Mouse (Mus musculus): ENCODE results near the gene Srrd. TPM values are rescaled to one million over a fixed set of nuclear protein-coding genes. Genes with fewer than 3 reads are reported as not detected.
"Not testable (repeated sequence)": the region's sequence is repeated elsewhere in the genome, so short reads cannot be mapped to it uniquely, and the experiment has no call there.

The Srrd gene
- polyA plus RNA-seq, 1 experiment from 2014 or later: 47.6 TPM

DNA sequence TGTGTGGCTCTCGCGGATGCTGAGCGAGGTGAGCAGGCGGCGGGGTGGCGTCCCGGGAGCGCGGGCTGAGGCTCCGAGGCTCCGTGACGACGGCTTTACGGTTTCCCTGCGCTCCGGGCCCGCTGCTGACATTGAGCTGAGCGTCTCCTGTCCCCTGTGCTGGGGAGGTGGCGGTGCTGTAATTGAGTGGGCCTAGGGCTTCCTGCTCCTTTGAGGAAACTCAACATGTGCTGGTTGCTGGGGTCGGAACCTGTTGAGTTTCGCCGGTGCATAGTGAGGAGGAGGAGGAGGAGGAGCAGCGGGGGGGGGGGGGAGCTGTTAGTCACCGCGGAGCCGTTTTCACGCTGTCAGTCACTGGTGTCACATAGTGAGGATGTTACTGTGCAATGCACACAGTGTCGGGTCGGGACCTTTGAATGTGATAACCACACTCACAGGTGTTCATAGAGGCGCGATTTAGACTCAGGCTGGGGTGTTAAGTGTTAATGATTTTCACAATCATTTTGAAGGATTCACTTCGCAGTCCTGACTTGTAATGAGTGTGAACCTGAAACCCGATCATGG lies 16.3 kb downstream of the Srrd start:
- no peak overlapping the region for H3K27ac ChIP-seq (ENCODE audit: low read length)
- WGBS: 2% methylated on average over 33 of the region's 33 CpGs

DNA sequence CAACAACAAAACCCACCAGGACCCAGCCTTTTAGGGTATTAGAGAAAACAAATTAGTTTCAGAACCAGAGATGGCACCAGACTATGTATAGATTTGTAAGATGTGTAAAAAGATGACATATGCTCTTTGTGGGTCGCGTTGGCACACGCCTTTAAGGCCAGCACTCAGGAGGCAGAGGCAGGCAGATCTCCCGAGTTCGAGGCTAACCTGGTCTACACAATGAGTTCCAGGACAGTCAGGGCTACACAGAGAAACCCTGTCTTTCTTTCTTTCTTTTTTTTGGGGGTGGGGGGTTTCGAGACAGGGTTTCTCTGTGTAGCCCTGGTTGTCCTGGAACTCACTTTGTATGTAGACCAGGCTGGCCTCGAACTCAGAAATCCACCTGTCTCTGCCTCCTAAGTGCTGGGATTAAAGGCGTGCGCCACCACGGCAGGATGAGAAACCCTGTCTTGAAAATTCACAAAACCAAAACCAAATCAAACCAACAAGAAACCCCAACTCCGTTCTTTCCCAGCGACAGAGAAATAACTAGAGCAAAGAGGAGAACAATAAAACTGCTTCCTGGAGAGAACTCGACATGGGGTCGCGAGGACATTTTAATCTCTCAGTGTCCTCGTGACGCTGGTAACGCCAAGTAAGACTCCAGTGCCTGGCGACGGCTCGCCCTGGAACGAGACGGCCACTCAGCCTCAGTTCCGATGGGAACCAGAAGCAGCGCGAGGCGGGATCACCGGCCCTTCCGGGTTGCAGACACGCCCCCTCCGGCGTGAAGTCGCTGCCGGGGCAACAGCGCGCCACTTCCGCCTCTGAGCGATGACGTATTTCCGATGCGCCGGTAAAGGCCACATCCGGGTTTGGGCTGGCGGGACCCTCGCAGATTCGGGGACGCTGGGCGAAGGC lies 17.0 kb downstream of the Srrd start, which contains the start of gene Tfip11:
Gene Tfip11, plus strand, starts transcription at position 813 of the 900 bp plus-strand sequence.
- peak within 1 kb of the TSS; percentile 61 for H3K4me2 ChIP-seq (replicated peaks; ENCODE audit: low read depth, low read length)
- H3K4me1 ChIP-seq (ENCODE audit: control insufficient read depth, insufficient read depth, low read length): peaks cover 17% of the 10 kb centered on the region; the same call in 1 of the 2 replicates
- no peaks in the 10 kb centered on the region for H3K9me3 ChIP-seq (ENCODE audit: control insufficient read depth, low read depth, low read length)
- WGBS: 8% methylated on average over 48 of the region's 48 CpGs
- H3K9ac ChIP-seq (replicated peaks; ENCODE audit: low read depth, low read length): peak within 1 kb of the TSS; percentile 49
- peak; percentile 77 for ATAC-seq (ENCODE audit: insufficient number of reproducible peaks, insufficient read depth, low FRiP score, low read depth)
- peak within 1 kb of the TSS; percentile 77; the same call in 1 of the 2 replicates for H3K27ac ChIP-seq (ENCODE audit: low read length)
- peak within 1 kb of the TSS; percentile 72 for H3K4me3 ChIP-seq (ENCODE audit: low read depth, low read length)
- no peaks in the 10 kb centered on the region for H3K27me3 ChIP-seq (ENCODE audit: control insufficient read depth, insufficient read depth, low read length)
- H3K36me3 ChIP-seq (ENCODE audit: control insufficient read depth, insufficient read depth, low read length): peaks cover 20% of the 10 kb centered on the region

More for the DNA sequence above, 16.3 kb downstream of the Srrd start:
- peak overlapping the region; percentile 61 for H3K4me2 ChIP-seq (replicated peaks; ENCODE audit: low read depth, low read length)
- H3K36me3 ChIP-seq (ENCODE audit: control insufficient read depth, insufficient read depth, low read length): peaks cover 27% of the 10 kb centered on the region
- H3K4me1 ChIP-seq (ENCODE audit: control insufficient read depth, insufficient read depth, low read length): peaks cover 17% of the 10 kb centered on the region; the same call in 1 of the 2 replicates
- no peaks in the 10 kb centered on the region for H3K9me3 ChIP-seq (ENCODE audit: control insufficient read depth, low read depth, low read length)
- H3K4me3 ChIP-seq (ENCODE audit: low read depth, low read length): peak overlapping the region; percentile 72
- 0 out of 2 replicates have a peak, but pooled peaks have one; percentile 43 for ATAC-seq (ENCODE audit: insufficient number of reproducible peaks, insufficient read depth, low FRiP score, low read depth)
- H3K9ac ChIP-seq (replicated peaks; ENCODE audit: low read depth, low read length): peak overlapping the region; percentile 49
- no peaks in the 10 kb centered on the region for H3K27me3 ChIP-seq (ENCODE audit: control insufficient read depth, insufficient read depth, low read length)

DNA sequence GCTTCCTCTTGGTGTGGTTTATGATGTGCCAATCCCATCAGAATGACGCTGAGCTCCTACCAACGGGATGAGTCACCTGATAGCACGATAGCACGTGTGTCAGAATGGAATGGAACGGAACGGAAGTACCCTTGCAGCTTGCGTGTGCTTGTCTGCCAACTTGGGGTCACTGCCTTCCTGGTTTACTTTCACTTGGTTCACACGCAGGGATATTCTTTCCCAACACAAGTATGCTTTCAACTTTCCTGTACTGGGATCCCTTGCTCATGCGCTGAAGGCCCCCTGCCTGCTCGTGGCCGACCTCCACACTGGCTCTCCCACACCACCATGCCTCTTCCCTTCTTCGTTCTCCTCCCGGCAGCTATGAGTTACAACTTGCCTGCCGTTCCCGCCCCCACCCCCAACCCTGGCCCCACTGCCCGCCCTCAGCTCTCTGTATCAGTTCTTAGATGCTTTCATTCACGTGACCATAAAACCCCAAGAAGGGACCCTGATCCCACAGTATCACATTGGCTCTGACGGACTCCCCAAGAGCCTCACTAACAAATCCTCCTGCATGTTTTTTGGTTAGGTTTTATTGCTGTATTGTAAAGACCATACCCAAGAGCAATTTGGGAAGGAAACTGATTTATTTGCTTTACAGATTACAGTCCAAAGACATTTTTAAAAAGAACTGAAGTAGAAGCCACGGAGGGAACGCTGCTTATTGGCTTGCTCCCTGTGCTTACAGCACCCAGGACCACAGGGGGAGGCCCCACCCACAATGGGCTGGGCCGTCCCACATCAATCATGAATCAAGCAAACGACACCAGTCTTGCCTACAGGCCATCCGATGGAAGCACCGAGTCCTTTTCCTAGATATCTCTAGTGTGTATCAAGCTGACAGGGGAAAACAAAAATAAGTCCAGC lies 17.9 kb downstream of the Srrd start:
- H3K4me1 ChIP-seq (ENCODE audit: control insufficient read depth, insufficient read depth, low read length): peaks cover 17% of the 10 kb centered on the region; the same call in 1 of the 2 replicates
- peak overlapping the region; percentile 61 for H3K4me2 ChIP-seq (replicated peaks; ENCODE audit: low read depth, low read length)
- 19% methylated on average over 24 of the region's 24 CpGs for WGBS
- no peak overlapping the region for H3K4me3 ChIP-seq (ENCODE audit: low read depth, low read length)
- H3K9me3 ChIP-seq (ENCODE audit: control insufficient read depth, low read depth, low read length): no peaks in the 10 kb centered on the region
- no peak overlapping the region for H3K9ac ChIP-seq (replicated peaks; ENCODE audit: low read depth, low read length)
- H3K27me3 ChIP-seq (ENCODE audit: control insufficient read depth, insufficient read depth, low read length): no peaks in the 10 kb centered on the region
- ATAC-seq (ENCODE audit: insufficient number of reproducible peaks, insufficient read depth, low FRiP score, low read depth): peak; percentile 67
- H3K36me3 ChIP-seq (ENCODE audit: control insufficient read depth, insufficient read depth, low read length): peaks cover 13% of the 10 kb centered on the region; the same call in 1 of the 2 replicates
- peak overlapping the region; percentile 35; the same call in 1 of the 2 replicates for H3K27ac ChIP-seq (ENCODE audit: low read length)

GRCm38 (mm10) chr5:112323246-112323645 lies 19.6 kb downstream of the Srrd start:
- Histone ChIP-seq H3K27ac (ENCODE audit: low read length) (no peak overlapping the region), H3K4me2 (replicated peaks; ENCODE audit: low read depth, low read length) (no peak overlapping the region), H3K9ac (replicated peaks; ENCODE audit: low read depth, low read length) (no peak overlapping the region), H3K4me3 (ENCODE audit: low read depth, low read length) (no peak overlapping the region), H3K4me1 (ENCODE audit: control insufficient read depth, insufficient read depth, low read length) (peaks cover 17% of the 10 kb centered on the region; the same call in 1 of the 2 replicates), H3K36me3 (ENCODE audit: control insufficient read depth, insufficient read depth, low read length) (0 out of 2 replicates have a peak, but pooled peaks cover 2% of the 10 kb centered on the region), H3K9me3 (ENCODE audit: control insufficient read depth, low read depth, low read length) (no peaks in the 10 kb centered on the region), H3K27me3 (ENCODE audit: control insufficient read depth, insufficient read depth, low read length) (no peaks in the 10 kb centered on the region)
- no peak for ATAC-seq (ENCODE audit: insufficient number of reproducible peaks, insufficient read depth, low FRiP score, low read depth)
- WGBS: 87% methylated on average over 6 of the region's 6 CpGs

GRCm38 (mm10) chr5:112321376-112321775 lies 21.5 kb downstream of the Srrd start:
- 69% methylated on average over 4 of the region's 4 CpGs for WGBS

DNA sequence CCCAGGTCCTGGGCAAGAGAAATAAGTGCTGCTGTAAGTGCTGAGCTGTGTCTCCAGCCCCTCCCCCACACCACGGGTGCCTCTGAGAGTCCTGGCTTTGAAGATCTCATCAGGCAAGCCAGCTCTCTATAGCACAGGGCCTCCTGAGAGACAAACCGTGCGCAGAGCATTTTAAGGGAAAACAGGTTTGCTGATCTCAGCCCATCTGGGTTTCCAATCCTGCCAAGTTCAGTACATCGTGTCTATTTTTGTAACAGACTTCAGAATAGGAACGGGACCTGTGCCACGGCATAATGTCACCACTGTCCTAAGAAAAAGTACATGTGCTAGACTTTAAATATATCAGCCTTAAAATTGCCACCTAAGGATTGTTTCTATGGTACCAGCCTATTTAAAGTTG lies 21.9 kb downstream of the Srrd start:
- Histone ChIP-seq H3K27ac (ENCODE audit: low read length) (no peak overlapping the region), H3K27me3 (ENCODE audit: control insufficient read depth, insufficient read depth, low read length) (no peaks in the 10 kb centered on the region), H3K4me2 (replicated peaks; ENCODE audit: low read depth, low read length) (no peak overlapping the region), H3K4me3 (ENCODE audit: low read depth, low read length) (no peak overlapping the region), H3K36me3 (ENCODE audit: control insufficient read depth, insufficient read depth, low read length) (no peaks in the 10 kb centered on the region), H3K4me1 (ENCODE audit: control insufficient read depth, insufficient read depth, low read length) (peaks cover 12% of the 10 kb centered on the region), H3K9me3 (ENCODE audit: control insufficient read depth, low read depth, low read length) (no peaks in the 10 kb centered on the region), H3K9ac (replicated peaks; ENCODE audit: low read depth, low read length) (no peak overlapping the region)
- no peak for ATAC-seq (ENCODE audit: insufficient number of reproducible peaks, insufficient read depth, low FRiP score, low read depth)
- 76% methylated on average over 6 of the region's 6 CpGs for WGBS

More at GRCm38 (mm10) chr5:112321376-112321775, 21.5 kb downstream of the Srrd start:
- ATAC-seq (ENCODE audit: insufficient number of reproducible peaks, insufficient read depth, low FRiP score, low read depth): no peak
- no peaks in the 10 kb centered on the region for H3K27me3 ChIP-seq (ENCODE audit: control insufficient read depth, insufficient read depth, low read length)
- H3K9ac ChIP-seq (replicated peaks; ENCODE audit: low read depth, low read length): no peak overlapping the region
- no peaks in the 10 kb centered on the region for H3K9me3 ChIP-seq (ENCODE audit: control insufficient read depth, low read depth, low read length)
- peaks cover 12% of the 10 kb centered on the region for H3K4me1 ChIP-seq (ENCODE audit: control insufficient read depth, insufficient read depth, low read length)
- no peak overlapping the region for H3K4me2 ChIP-seq (replicated peaks; ENCODE audit: low read depth, low read length)
- no peaks in the 10 kb centered on the region for H3K36me3 ChIP-seq (ENCODE audit: control insufficient read depth, insufficient read depth, low read length)
- H3K27ac ChIP-seq (ENCODE audit: low read length): no peak overlapping the region
- H3K4me3 ChIP-seq (ENCODE audit: low read depth, low read length): no peak overlapping the region

- peaks cover 9% of the 10 kb centered on the region for H3K4me1 ChIP-seq (ENCODE audit: control insufficient read depth, insufficient read depth, low read length)
- no peak for ATAC-seq (ENCODE audit: insufficient number of reproducible peaks, insufficient read depth, low FRiP score, low read depth)
- no peaks in the 10 kb centered on the region for H3K9me3 ChIP-seq (ENCODE audit: control insufficient read depth, low read depth, low read length)
- H3K4me3 ChIP-seq (ENCODE audit: low read depth, low read length): no peak overlapping the region
- H3K27ac ChIP-seq (ENCODE audit: low read length): no peak overlapping the region
- no peaks in the 10 kb centered on the region for H3K36me3 ChIP-seq (ENCODE audit: control insufficient read depth, insufficient read depth, low read length)
- H3K4me2 ChIP-seq (replicated peaks; ENCODE audit: low read depth, low read length): no peak overlapping the region
- no peak overlapping the region for H3K9ac ChIP-seq (replicated peaks; ENCODE audit: low read depth, low read length)
- H3K27me3 ChIP-seq (ENCODE audit: control insufficient read depth, insufficient read depth, low read length): no peaks in the 10 kb centered on the region
- 81% methylated on average over 5 of the region's 5 CpGs for WGBS
Observed at GRCm38 (mm10) chr5:112320379-112320778, 22.5 kb downstream of the Srrd start.

GRCm38 (mm10) chr5:112319343-112319742 lies 23.5 kb downstream of the Srrd start:
- H3K4me2 ChIP-seq (replicated peaks; ENCODE audit: low read depth, low read length); H3K4me3 ChIP-seq (ENCODE audit: low read depth, low read length); H3K36me3 ChIP-seq (ENCODE audit: control insufficient read depth, insufficient read depth, low read length); H3K4me1 ChIP-seq (ENCODE audit: control insufficient read depth, insufficient read depth, low read length); H3K9me3 ChIP-seq (ENCODE audit: control insufficient read depth, low read depth, low read length); H3K9ac ChIP-seq (replicated peaks; ENCODE audit: low read depth, low read length); H3K27ac ChIP-seq (ENCODE audit: low read length); H3K27me3 ChIP-seq (ENCODE audit: control insufficient read depth, insufficient read depth, low read length): not testable (repeated sequence)
- WGBS: 65% methylated on average over 2 of the region's 2 CpGs
- peak; percentile 42; the same call in 1 of the 2 replicates for ATAC-seq (ENCODE audit: insufficient number of reproducible peaks, insufficient read depth, low FRiP score, low read depth)
